Mouse (Mus musculus) kidney, postnatal 25 days (tissue): ENCODE results near the gene Nup98.

ENCODE experiments used
- DNase-seq, 2 experiments: peaks; one replicate each; pipeline ENCODE4 v3.0.0; 2021; ENCODE audit warnings: mixed read lengths in 2 of 2

Gene Nup98

GRCm38 (mm10) chr7:102209756-102210721, at the start of gene Nup98, which contains the start of gene Pgap2:
Gene Nup98, minus strand, starts transcription at chr7:102210176.
Gene Pgap2, plus strand, starts transcription at chr7:102210208.
- DNase-seq = peak; percentile 100

GRCm38 (mm10) chr7:102258753-102259152, 48.8 kb upstream of the Nup98 start:
- no peak for DNase-seq

GRCm38 (mm10) chr7:102258189-102258588, 48.2 kb upstream of the Nup98 start:
- peak; percentile 77 to 91 for DNase-seq

- no peak for DNase-seq
Observed at GRCm38 (mm10) chr7:102256636-102257035, 46.7 kb upstream of the Nup98 start.

GRCm38 (mm10) chr7:102255954-102256353, 46.0 kb upstream of the Nup98 start, which contains the start of gene Rhog:
Gene Rhog, minus strand, starts transcription at chr7:102256054.
- DNase-seq = no peak

- DNase-seq = no peak
Observed at GRCm38 (mm10) chr7:102253631-102254030, 43.7 kb upstream of the Nup98 start.

- peak; percentile 94 to 96 for DNase-seq
Observed at GRCm38 (mm10) chr7:102250631-102251214, 40.7 kb upstream of the Nup98 start.

GRCm38 (mm10) chr7:102249896-102250630, 40.1 kb upstream of the Nup98 start:
- DNase-seq = peak; percentile 77 to 88

- DNase-seq = peak in 1 of 2 experiments; percentile 58
Observed at GRCm38 (mm10) chr7:102249531-102249895, 39.5 kb upstream of the Nup98 start.

GRCm38 (mm10) chr7:102248691-102249404, 38.9 kb upstream of the Nup98 start:
- no peak for DNase-seq

GRCm38 (mm10) chr7:102246956-102247797, 37.2 kb upstream of the Nup98 start:
- peak; percentile 15 to 56 for DNase-seq

- DNase-seq = no peak
Observed at GRCm38 (mm10) chr7:102246265-102246664, 36.3 kb upstream of the Nup98 start.

GRCm38 (mm10) chr7:102245775-102246174, 35.8 kb upstream of the Nup98 start:
- DNase-seq = peak; percentile 47 to 54

- peak; percentile 35 to 57 for DNase-seq
Observed at GRCm38 (mm10) chr7:102244782-102245535, 35.0 kb upstream of the Nup98 start.

- DNase-seq = peak; percentile 54 to 59
Observed at GRCm38 (mm10) chr7:102243870-102244269, 33.9 kb upstream of the Nup98 start.

- no peak for DNase-seq
Observed at GRCm38 (mm10) chr7:102242917-102243316, 32.9 kb upstream of the Nup98 start.

- no peak for DNase-seq
Observed at GRCm38 (mm10) chr7:102242371-102242770, 32.4 kb upstream of the Nup98 start.

- DNase-seq = no peak
Observed at GRCm38 (mm10) chr7:102239591-102239990, 29.6 kb upstream of the Nup98 start.

GRCm38 (mm10) chr7:102238686-102239286, 28.8 kb upstream of the Nup98 start:
- DNase-seq = no peak

- DNase-seq = no peak
Observed at GRCm38 (mm10) chr7:102233059-102233458, 23.1 kb upstream of the Nup98 start.
